ENCODE assay signal across 21 mouse cellular contexts in genomic region chr3:131481976-131482712, GRCm38 (mm10). TPM values are rescaled to one million over a fixed set of nuclear protein-coding genes. Genes with fewer than 3 reads are reported as not detected.
DNase-seq lines count a peak whose midpoint lies in the region; ATAC-seq and TF ChIP-seq lines count a peak whose summit lies in the region.
"Had no signal": no experiment of that assay in that cellular context is flagged by ENCODE, and none has a peak within 500 bp of the region (broad histone marks: within the 10 kb centered on the region; RNA-seq: fewer than 3 reads in every experiment).

No protein-coding gene starts in this region.

- H3K9me3 ChIP-seq in hindbrain, embryonic 14.5 days (ENCODE audit: control insufficient read depth, low read length): no peaks in the 10 kb centered on the region
- no peaks in the 10 kb centered on the region for H3K9me3 ChIP-seq in hindbrain, embryonic 11.5 days (ENCODE audit: control insufficient read depth, low read length)
- no peaks in the 10 kb centered on the region for H3K9me3 ChIP-seq in kidney, postnatal 0 days (replicated peaks; ENCODE audit: low read length)
- H3K9me3 ChIP-seq: embryonic facial prominence, embryonic 12.5 days; limb, embryonic 13.5 days; liver, embryonic 13.5 days; lung, embryonic 15.5 days; midbrain, embryonic 12.5 days had no signal

- H3K4me2 ChIP-seq in hindbrain, embryonic 14.5 days (replicated peaks): no peak overlapping the region
- no peak overlapping the region for H3K4me2 ChIP-seq in hindbrain, embryonic 11.5 days (replicated peaks; ENCODE audit: low read depth, low read length)
- peak overlapping the region; percentile 9; the same call in 1 of the 2 replicates for H3K4me2 ChIP-seq in kidney, postnatal 0 days (ENCODE audit: low read length)
- H3K4me2 ChIP-seq: embryonic facial prominence, embryonic 12.5 days; heart, embryonic 15.5 days; limb, embryonic 13.5 days; liver, embryonic 13.5 days; lung, embryonic 15.5 days; midbrain, embryonic 12.5 days had no signal

- intact Hi-C loops in left cerebral cortex, postnatal 25 days (cut with DNase I): no loop called here

- 0 out of 2 replicates have a peak, but pooled peaks have one; percentile 43 for ATAC-seq in hindbrain, embryonic 14.5 days (ENCODE audit: low FRiP score)
- ATAC-seq in hindbrain, embryonic 11.5 days (ENCODE audit: low FRiP score): no peak
- ATAC-seq in kidney, postnatal 0 days (replicated peaks; ENCODE audit: low FRiP score, low read depth): no peak
- ATAC-seq in common myeloid progenitor, adult 5-6 weeks (replicated peaks; ENCODE audit: low read depth, poor library complexity, severe bottlenecking): peak; percentile 31; the same call in 1 of the 2 replicates
- ATAC-seq: Patski had no signal

- no peak overlapping the region for H3K27ac ChIP-seq in hindbrain, embryonic 14.5 days
- no peak overlapping the region for H3K27ac ChIP-seq in hindbrain, embryonic 11.5 days (ENCODE audit: low read depth, low read length)
- H3K27ac ChIP-seq in kidney, postnatal 0 days: no peak overlapping the region
- H3K27ac ChIP-seq: embryonic facial prominence, embryonic 12.5 days; heart, adult 2 months; heart, embryonic 15.5 days; limb, embryonic 13.5 days; liver, embryonic 13.5 days; lung, embryonic 15.5 days; midbrain, embryonic 12.5 days had no signal

- no peak for DNase-seq in hindbrain, embryonic 14.5 days (ENCODE audit: low spot score)
- DNase-seq in hindbrain, embryonic 11.5 days (ENCODE audit: low spot score): no peak
- DNase-seq in kidney, postnatal 0 days (ENCODE audit: low spot score): no peak
- DNase-seq in kidney, adult 18-20 months: no peak
- peak; percentile 33 for DNase-seq in Muller cell, postnatal 12 days (ENCODE audit: inconsistent ontology term)
- DNase-seq in left cerebral cortex, postnatal 25 days (ENCODE audit: low spot score in 2 of 2): no peak
- DNase-seq: adrenal gland, adult 8-10 months; cerebellum, adult 9-11 months; gastrocnemius, postnatal 10 days; heart, adult 2 months; heart, postnatal 4 days; liver, embryonic 13.5 days; lung, postnatal 4 days had no signal

- H3K4me3 ChIP-seq in hindbrain, embryonic 14.5 days (replicated peaks; ENCODE audit: low read length): no peak overlapping the region
- H3K4me3 ChIP-seq in hindbrain, embryonic 11.5 days (ENCODE audit: low read depth, low read length): no peak overlapping the region
- no peak overlapping the region for H3K4me3 ChIP-seq in kidney, postnatal 0 days (replicated peaks; ENCODE audit: low read depth, low read length)
- H3K4me3 ChIP-seq: embryonic facial prominence, embryonic 12.5 days; erythroblast, embryonic 14.5 days; heart, adult 2 months; heart, embryonic 15.5 days; limb, embryonic 13.5 days; liver, embryonic 13.5 days; lung, embryonic 15.5 days; midbrain, embryonic 12.5 days had no signal

- H3K9ac ChIP-seq in hindbrain, embryonic 14.5 days: no peak overlapping the region
- no peak overlapping the region for H3K9ac ChIP-seq in hindbrain, embryonic 11.5 days (ENCODE audit: low read depth, low read length)
- H3K9ac ChIP-seq in kidney, postnatal 0 days (ENCODE audit: low read depth, low read length): no peak overlapping the region
- H3K9ac ChIP-seq: embryonic facial prominence, embryonic 12.5 days; heart, embryonic 15.5 days; limb, embryonic 13.5 days; liver, embryonic 13.5 days; lung, embryonic 15.5 days; midbrain, embryonic 12.5 days had no signal

- peaks cover 4% of the 10 kb centered on the region for H3K27me3 ChIP-seq in hindbrain, embryonic 14.5 days (ENCODE audit: control insufficient read depth, insufficient read depth, low read length)
- peaks cover 2% of the 10 kb centered on the region; the same call in 1 of the 2 replicates for H3K27me3 ChIP-seq in hindbrain, embryonic 11.5 days (ENCODE audit: control insufficient read depth, insufficient read depth, low read length)
- H3K27me3 ChIP-seq in kidney, postnatal 0 days (ENCODE audit: insufficient read depth, low read length): no peaks in the 10 kb centered on the region
- H3K27me3 ChIP-seq: heart, embryonic 15.5 days; limb, embryonic 13.5 days; Patski had no signal

- no peak for TF ChIP-seq CTCF in kidney, postnatal 0 days (IDR thresholded peaks at IDR 0.05; ENCODE audit: low read depth)

- H3K36me3 ChIP-seq in hindbrain, embryonic 14.5 days (replicated peaks; ENCODE audit: control insufficient read depth, insufficient read depth): no peaks in the 10 kb centered on the region
- H3K36me3 ChIP-seq in hindbrain, embryonic 11.5 days (ENCODE audit: control insufficient read depth, insufficient read depth, low read length): no peaks in the 10 kb centered on the region
- 0 out of 2 replicates have a peak, but pooled peaks cover 3% of the 10 kb centered on the region for H3K36me3 ChIP-seq in kidney, postnatal 0 days (ENCODE audit: insufficient read depth, low read length)
- H3K36me3 ChIP-seq: embryonic facial prominence, embryonic 12.5 days; heart, embryonic 15.5 days; limb, embryonic 13.5 days; liver, embryonic 13.5 days; lung, embryonic 15.5 days; midbrain, embryonic 12.5 days had no signal

- no peaks in the 10 kb centered on the region for H3K4me1 ChIP-seq in hindbrain, embryonic 14.5 days (replicated peaks; ENCODE audit: control insufficient read depth, insufficient read depth, low read length)
- no peaks in the 10 kb centered on the region for H3K4me1 ChIP-seq in hindbrain, embryonic 11.5 days (replicated peaks; ENCODE audit: control insufficient read depth, insufficient read depth, low read length)
- no peaks in the 10 kb centered on the region for H3K4me1 ChIP-seq in kidney, postnatal 0 days (replicated peaks; ENCODE audit: insufficient read depth, low read length)
- H3K4me1 ChIP-seq: embryonic facial prominence, embryonic 12.5 days; heart, embryonic 15.5 days; limb, embryonic 13.5 days; liver, embryonic 13.5 days; midbrain, embryonic 12.5 days had no signal

- 45% methylated on average over 17 of the region's 17 CpGs for WGBS in hindbrain, embryonic 14.5 days
- 57% methylated on average over 17 of the region's 17 CpGs for WGBS in hindbrain, embryonic 11.5 days
- WGBS in kidney, postnatal 0 days: 42% methylated on average over 17 of the region's 17 CpGs

RNA-seq across cellular contexts. Expression of gene Sgms2, which starts 9.1 kb away (rescaled TPM):
- 4.2 and 4.6 TPM in 2 replicates for polyA plus RNA-seq in hindbrain, embryonic 14.5 days (2014; fragmentation: Nextera tagmentation; extraction: Ambion mirVana)
- 1.0 and 2.0 TPM in 2 replicates for polyA plus RNA-seq in hindbrain, embryonic 11.5 days (2014; fragmentation: Nextera tagmentation; extraction: Ambion mirVana)
- 24.2 and 25.4 TPM in 2 replicates for polyA plus RNA-seq in kidney, postnatal 0 days (2015; fragmentation: Nextera tagmentation; extraction: Ambion mirVana)
- total RNA-seq in common myeloid progenitor, adult 5-6 weeks (2017): 0.87 and 1.0 TPM in 2 replicates
- total RNA-seq in left cerebral cortex, postnatal 25 days (2021): 1 to 10 TPM; 2.0 TPM

Comparison
In these comparisons a context has a peak if more than half of its experiments do, and no peak if none do; other contexts are left out.
1. ATAC-seq: peak in hindbrain, embryonic 14.5 days (single experiment) and common myeloid progenitor, adult 5-6 weeks (single experiment); none in hindbrain, embryonic 11.5 days (single experiment) and kidney, postnatal 0 days (single experiment).